Mouse (Mus musculus) fat pad, adult 2 months (tissue): ENCODE measurements around the gene Tff3.
A peak's percentile ranks its signal among the peaks of the same experiment; 100 is the strongest.

ENCODE experiments used
- DNase-seq: peaks from one replicate; pipeline ENCODE4 v3.0.0-alpha.2; 2011; ENCODE audit warnings: low read depth, low spot score; ENCODE audit errors: extremely low read depth

The Tff3 gene

GRCm38 (mm10) chr17:31125548-31126266, 3.7 kb downstream of the Tff3 start:
- DNase-seq = no peak

DNA sequence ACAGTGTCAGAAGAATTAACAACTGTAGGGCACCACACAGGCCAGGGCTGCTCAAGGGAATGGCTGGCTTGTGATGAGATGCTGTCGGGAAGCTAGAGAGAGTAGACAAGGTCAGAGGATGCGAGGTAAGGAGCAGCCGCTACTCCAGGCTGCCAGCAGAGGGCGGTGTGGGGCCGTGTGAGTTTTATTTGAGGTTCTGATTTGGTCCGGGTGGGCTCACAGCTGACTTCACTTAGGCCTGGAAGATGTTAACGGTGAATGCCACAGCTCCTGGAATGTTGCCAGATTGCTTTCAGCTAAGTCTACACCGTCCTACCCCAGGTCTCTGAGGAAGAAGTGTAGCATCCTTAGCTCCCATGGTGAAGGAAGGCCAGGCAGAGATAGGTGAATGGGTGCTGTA, 7.5 kb downstream of the Tff3 start:
- DNase-seq = no peak

DNA sequence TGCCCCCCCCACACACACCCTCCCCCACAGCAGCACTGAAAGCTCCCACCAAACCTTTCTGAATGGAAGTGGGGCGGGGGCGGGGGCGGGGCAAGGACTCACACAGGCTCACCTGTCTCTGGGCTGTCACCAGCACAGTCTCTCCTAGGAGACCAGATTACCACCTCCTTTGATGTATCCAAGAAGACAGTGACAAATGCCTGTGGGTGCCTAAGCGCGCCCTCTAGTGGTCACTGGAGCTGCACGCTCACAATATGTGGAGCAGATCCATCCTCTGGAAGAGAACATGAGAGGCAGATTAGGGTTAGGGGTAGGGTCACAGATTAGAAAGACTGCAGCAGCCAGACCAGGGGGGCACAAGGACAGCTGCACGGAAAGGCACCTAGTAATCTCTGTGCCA, 10.0 kb downstream of the Tff3 start:
- DNase-seq = no peak

GRCm38 (mm10) chr17:31117946-31118345, 11.5 kb downstream of the Tff3 start:
- no peak for DNase-seq

DNA sequence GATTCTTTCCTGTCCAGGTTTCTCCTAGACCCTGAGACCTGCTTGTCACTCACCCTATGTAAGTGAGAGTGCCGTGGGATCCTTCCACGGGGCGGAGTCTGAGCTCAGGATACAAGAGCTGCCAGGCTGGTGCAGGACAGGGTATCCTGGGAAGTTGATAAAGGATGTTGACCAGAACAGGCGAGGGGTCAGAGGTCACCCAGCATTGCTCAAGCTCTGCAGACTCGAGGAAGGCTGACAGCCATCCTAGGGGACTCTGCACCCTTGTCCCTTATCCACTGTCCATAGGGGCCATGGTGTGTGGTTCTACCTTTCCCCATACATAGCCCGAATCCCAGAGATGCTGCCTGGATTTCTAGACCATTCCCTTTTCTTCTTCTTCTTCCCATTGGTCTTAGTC, 13.4 kb downstream of the Tff3 start:
- no peak for DNase-seq

GRCm38 (mm10) chr17:31113191-31113856, 16.1 kb downstream of the Tff3 start:
- DNase-seq = no peak

- no peak for DNase-seq
Observed at GRCm38 (mm10) chr17:31108388-31108787, 21.1 kb downstream of the Tff3 start.

- no peak for DNase-seq
Observed at GRCm38 (mm10) chr17:31103823-31104222, 25.6 kb downstream of the Tff3 start.

DNA sequence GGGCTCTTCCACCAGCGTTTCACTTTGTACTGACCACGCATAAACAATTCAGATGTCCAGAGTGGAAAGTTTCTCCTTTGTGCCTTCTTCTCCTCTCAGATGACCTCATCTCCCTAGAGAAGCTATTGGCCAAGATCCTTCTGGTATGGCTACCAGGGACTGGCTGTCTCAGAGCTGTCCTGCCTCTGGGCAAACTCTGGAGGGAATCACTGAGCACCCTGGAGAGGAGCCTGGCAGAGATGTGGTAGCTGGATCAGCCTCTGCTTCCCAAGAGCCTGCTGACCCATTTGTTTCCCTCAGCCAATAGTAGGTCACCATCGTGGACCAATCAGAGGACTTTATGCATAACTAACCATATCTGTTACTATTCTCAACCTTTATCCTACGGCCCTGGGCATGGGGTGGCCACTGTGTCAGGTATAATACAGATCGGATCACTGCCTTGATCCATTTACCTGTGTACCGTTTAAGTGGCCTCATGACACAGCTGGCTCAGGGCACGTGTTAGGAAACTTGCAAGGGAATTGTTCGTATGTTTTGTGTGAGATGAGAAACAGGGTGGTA, 26.4 kb downstream of the Tff3 start:
- no peak for DNase-seq

DNA sequence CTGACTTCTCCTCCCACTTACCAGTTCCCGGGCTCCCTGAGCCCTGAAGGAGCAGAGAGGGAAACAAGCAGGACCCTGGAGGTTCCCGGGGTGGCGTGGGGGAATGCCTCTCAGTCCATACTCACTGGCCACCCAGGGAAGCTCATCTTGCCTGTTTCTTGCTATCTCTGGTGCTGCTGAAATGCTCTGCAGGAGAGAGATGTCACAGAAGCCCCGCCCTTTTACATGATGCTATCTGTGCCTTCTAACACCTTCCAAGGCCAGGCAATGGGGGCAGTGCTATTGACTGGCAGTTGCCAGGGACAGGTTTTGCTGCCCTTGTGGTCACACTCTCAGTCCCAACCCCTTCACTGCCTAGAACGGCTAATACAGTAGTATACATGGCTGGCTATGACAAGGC, 30.7 kb downstream of the Tff3 start:
- DNase-seq = no peak

DNA sequence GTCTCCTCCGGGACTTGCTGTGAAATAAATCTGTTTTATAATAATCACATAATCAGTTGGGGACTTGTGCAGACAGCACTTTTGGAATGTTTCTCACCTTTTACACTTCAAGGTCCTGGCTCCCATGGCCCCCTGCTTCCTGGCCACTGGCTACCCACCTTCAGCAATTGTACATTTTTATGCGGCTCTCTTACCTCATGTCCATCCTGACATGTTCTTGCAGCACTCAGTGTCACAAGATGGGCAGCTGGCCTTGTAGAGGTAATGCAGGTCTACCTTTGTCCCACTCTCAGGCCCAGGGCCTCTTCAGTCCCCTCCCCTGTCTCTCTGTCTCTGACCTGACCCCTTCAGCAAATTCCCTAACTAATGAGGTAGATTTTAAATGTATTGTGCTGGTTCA, 32.6 kb downstream of the Tff3 start:
- no peak for DNase-seq

- no peak for DNase-seq
Observed at GRCm38 (mm10) chr17:31095570-31095969, 33.9 kb downstream of the Tff3 start.

DNA sequence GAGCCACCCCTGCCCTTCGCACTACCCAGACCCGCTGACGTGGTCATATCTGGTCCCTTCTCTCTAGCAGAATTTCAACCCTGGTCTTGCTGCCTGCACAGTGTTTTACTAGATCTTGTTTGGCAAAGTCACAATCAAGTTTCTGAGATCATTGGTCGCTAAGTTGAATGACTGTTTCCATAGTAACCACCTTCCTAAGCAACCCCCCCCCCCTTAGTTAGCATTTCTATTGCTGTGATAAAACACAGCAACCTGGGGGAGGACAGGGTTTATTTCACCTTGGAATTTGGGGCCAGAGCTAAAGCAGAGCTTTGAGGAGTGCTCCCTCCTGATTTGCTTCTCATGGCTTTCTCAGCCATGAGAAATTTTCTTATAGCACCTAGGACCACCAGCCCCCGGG, 34.7 kb downstream of the Tff3 start:
- DNase-seq = no peak

GRCm38 (mm10) chr17:31091023-31091735, 38.3 kb downstream of the Tff3 start:
- DNase-seq = no peak

DNA sequence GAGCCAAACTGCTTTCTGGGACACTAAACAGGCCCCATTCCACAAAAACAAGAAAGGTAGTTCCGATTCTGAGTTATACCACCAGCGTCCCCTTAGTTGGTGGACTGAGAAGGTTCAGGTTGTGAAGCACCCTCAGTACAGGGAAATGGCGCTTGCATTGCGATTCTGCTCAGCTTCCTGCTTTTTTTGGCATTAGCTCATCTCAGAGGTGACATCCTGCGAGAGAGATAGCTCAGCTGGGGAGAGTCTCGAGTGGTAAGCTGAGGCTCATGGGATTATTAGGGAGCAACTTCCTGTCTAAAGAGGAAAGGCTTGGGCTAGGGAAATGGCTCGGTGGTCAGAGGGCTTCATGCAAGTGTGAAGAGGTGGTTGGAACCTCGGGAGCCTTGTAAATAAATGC, 39.6 kb downstream of the Tff3 start:
- DNase-seq = no peak

DNA sequence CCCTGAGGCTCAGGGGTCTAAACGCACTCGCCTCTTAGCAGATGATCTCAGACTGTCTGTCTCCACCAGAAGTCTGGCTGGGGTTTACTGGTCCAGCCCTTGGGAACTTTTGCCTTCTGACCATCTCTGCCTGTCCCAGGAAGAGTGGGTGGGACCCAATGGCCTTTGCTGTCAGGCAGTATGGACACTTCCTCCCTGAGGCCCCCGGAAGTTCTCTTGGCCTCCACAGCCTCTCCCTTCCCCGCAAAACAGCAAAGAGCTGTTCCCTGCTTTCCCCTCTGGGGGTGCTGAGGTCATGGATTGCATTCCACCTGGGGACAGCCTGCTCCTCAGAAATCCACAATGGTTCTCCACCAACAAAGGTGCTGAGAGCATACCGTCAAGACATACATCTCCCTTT, 40.7 kb downstream of the Tff3 start:
- DNase-seq = no peak

GRCm38 (mm10) chr17:31086196-31086595, 43.2 kb downstream of the Tff3 start:
- peak; percentile 30 for DNase-seq

DNA sequence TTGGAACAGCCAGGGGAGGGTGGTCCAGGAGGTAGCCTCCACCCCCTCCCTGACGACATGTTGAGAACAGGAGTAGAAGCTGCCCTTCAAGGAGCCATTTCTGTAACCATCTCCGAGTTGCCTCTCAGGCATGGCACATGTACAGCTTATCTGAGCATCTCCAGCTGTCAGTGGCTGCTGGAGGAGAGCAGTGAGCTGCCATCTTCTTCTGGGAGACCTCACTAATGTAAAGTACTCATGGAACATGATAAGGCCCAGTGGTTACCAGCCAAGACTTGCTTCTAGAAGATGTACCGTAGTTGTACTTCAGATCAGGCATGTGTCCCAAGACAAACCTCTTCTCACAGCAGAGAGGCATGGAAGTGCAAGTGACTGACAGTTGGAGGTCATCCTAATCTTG, 43.9 kb downstream of the Tff3 start:
- DNase-seq = no peak

GRCm38 (mm10) chr17:31082296-31083078, 47.0 kb downstream of the Tff3 start:
- no peak for DNase-seq

- no peak for DNase-seq
Observed at GRCm38 (mm10) chr17:31079078-31079840, 50.2 kb downstream of the Tff3 start.
